Mouse (Mus musculus) kidney, embryonic 16.5 days (tissue): Measurements from ENCODE around the gene Zfp609. TPM values are rescaled to one million over a fixed set of nuclear protein-coding genes. Genes with fewer than 3 reads are reported as not detected.
A peak's percentile ranks its signal among the peaks of the same experiment; 100 is the strongest.

Experiments used
- ATAC-seq: fragments of 200-750 bp; cut with Nextera tagmentation; 2 replicates; pipeline ENCODE4 v1.8.0; 2017; ENCODE audit warnings: moderate TSS enrichment; ENCODE audit not compliant: low FRiP score, low TSS enrichment
- H3K27ac ChIP-seq: fragments of 300-500 bp; sonication (generic); 2 replicates; pipeline ENCODE4 v1.5.1; 2014; ENCODE audit warnings: low read length
- H3K27me3 ChIP-seq: fragments of 300-500 bp; sonication (generic); 2 replicates; pipeline ENCODE4 v1.6.1; 2014; ENCODE audit warnings: low read length, control low read depth, mixed read lengths; ENCODE audit not compliant: insufficient read depth
- H3K36me3 ChIP-seq: fragments of 300-500 bp; sonication (generic); 2 replicates; pipeline ENCODE4 v1.6.1; 2014; ENCODE audit warnings: low read length, control low read depth, mixed read lengths; ENCODE audit not compliant: insufficient read depth
- H3K4me1 ChIP-seq: fragments of 300-500 bp; sonication (generic); 2 replicates; pipeline ENCODE4 v1.6.1; 2014; ENCODE audit warnings: low read length, control low read depth, mixed read lengths; ENCODE audit not compliant: insufficient read depth
- H3K4me2 ChIP-seq: fragments of 300-500 bp; sonication (generic); replicated peaks from 2 replicates; pipeline ENCODE4 v1.6.1; 2014; ENCODE audit warnings: low read depth, low read length
- H3K4me3 ChIP-seq: fragments of 300-500 bp; sonication (generic); 2 replicates; pipeline ENCODE4 v1.5.1; 2014; ENCODE audit warnings: mild to moderate bottlenecking, low read length
- H3K9ac ChIP-seq: fragments of 300-500 bp; sonication (generic); replicated peaks from 2 replicates; pipeline ENCODE4 v1.6.1; 2014; ENCODE audit warnings: low read length
- H3K9me3 ChIP-seq: fragments of 300-500 bp; sonication (generic); 2 replicates; pipeline ENCODE4 v1.6.1; 2016; ENCODE audit warnings: low read length, control low read depth
- WGBS: fragments of 180-500 bp; shearing (Covaris S2); extraction: QIAGEN DNeasy Blood & Tissue Kit; methylation state at CpG from one replicate; pipeline ENCODE4 v1.1.7; 2014; 5-methylcytosine and 5-hydroxymethylcytosine counted together
- polyA plus RNA-seq: library from polyadenylated mRNA; unstranded; fragments of >200 nt; fragmentation: Nextera tagmentation; extraction: Ambion mirVana; gene quantifications from 2 replicates; pipeline ENCODE4 v1.2.1, GENCODE M21; 2015

Gene Zfp609
- polyA plus RNA-seq, 1 experiment from 2014 or later: 4.8 TPM

GRCm38 (mm10) chr9:65833230-65833629 is 5.9 kb upstream of the Zfp609 start:
- Histone ChIP-seq H3K4me2 (no peak overlapping the region), H3K27me3 (no peaks in the 10 kb centered on the region), H3K36me3 (peaks cover 4% of the 10 kb centered on the region), H3K27ac (no peak overlapping the region), H3K9me3 (no peaks in the 10 kb centered on the region), H3K4me1 (peaks cover 15% of the 10 kb centered on the region), H3K4me3 (no peak overlapping the region), H3K9ac (no peak overlapping the region)
- ATAC-seq: no peak
- 81% methylated on average over 2 of the region's 2 CpGs for WGBS

- H3K4me2 ChIP-seq: no peak overlapping the region
- H3K9me3 ChIP-seq: no peaks in the 10 kb centered on the region
- 0 out of 2 replicates have a peak overlapping the region, but pooled peaks have one; percentile 58 for H3K27ac ChIP-seq
- 70% methylated on average over 2 of the region's 2 CpGs for WGBS
- H3K27me3 ChIP-seq: no peaks in the 10 kb centered on the region
- no peak overlapping the region for H3K9ac ChIP-seq
- no peaks in the 10 kb centered on the region for H3K36me3 ChIP-seq
- no peak for ATAC-seq
- no peak overlapping the region for H3K4me3 ChIP-seq
- peaks cover 18% of the 10 kb centered on the region for H3K4me1 ChIP-seq
Observed at GRCm38 (mm10) chr9:65832041-65832440, 4.7 kb upstream of the Zfp609 start.

GRCm38 (mm10) chr9:65831164-65831563 is 3.8 kb upstream of the Zfp609 start:
- no peak for ATAC-seq
- no peaks in the 10 kb centered on the region for H3K9me3 ChIP-seq
- 0 out of 2 replicates have a peak overlapping the region, but pooled peaks have one; percentile 38 for H3K27ac ChIP-seq
- H3K36me3 ChIP-seq: no peaks in the 10 kb centered on the region
- H3K27me3 ChIP-seq: no peaks in the 10 kb centered on the region
- no peak overlapping the region for H3K4me3 ChIP-seq
- WGBS: 69% methylated on average over 4 of the region's 4 CpGs
- H3K9ac ChIP-seq: no peak overlapping the region
- peaks cover 22% of the 10 kb centered on the region for H3K4me1 ChIP-seq
- H3K4me2 ChIP-seq: no peak overlapping the region

DNA sequence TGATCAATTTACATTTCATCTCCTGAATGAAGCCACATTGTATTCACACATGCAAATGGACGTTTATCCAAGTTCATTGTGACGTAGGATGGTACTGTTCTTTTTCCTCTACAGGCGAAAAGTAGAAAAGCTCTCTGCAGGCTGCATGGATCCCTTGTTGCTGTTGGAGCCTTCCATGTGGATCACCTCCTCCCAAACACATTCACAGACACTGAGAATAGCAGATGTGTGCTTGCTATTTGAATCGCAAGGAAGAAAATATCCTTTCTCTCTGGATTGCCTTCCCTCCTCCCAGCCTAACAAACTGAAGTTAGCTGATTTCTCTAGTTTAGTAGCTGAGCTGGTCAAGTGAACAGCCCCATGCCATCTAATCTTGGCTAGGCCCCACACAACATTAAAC is 2.9 kb upstream of the Zfp609 start:
- no peak for ATAC-seq
- no peak overlapping the region for H3K4me3 ChIP-seq
- no peaks in the 10 kb centered on the region for H3K9me3 ChIP-seq
- H3K27me3 ChIP-seq: no peaks in the 10 kb centered on the region
- H3K4me1 ChIP-seq: peaks cover 29% of the 10 kb centered on the region
- no peaks in the 10 kb centered on the region for H3K36me3 ChIP-seq
- no peak overlapping the region for H3K9ac ChIP-seq
- WGBS: 85% methylated on average over 4 of the region's 4 CpGs
- no peak overlapping the region for H3K4me2 ChIP-seq
- no peak overlapping the region for H3K27ac ChIP-seq

DNA sequence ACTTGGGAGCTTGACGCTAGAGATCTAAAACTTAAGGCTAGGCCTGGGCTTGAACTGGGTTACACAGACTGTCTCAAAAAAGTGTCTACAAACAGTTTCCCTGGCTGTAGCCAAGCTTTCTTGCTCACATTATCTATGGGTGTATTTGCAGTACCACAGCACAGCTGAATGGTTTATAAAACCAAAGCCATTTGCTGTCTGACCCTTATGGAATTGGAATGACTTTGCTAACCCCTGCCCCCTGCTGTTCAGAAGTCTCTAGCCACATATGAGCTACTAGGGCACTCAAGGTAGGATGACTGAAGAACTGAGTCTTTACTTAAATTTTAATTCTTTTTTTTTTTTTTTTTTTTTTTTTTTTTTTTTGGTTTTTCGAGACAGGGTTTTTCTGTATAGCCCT is 2.0 kb upstream of the Zfp609 start:
- ATAC-seq: no peak

GRCm38 (mm10) chr9:65828511-65828910 is 1.1 kb upstream of the Zfp609 start:
- Histone ChIP-seq H3K36me3 (no peaks in the 10 kb centered on the region), H3K9ac (peak overlapping the region; percentile 39; the same call in 1 of the 2 replicates), H3K4me3 (peak overlapping the region; percentile 90), H3K27ac (no peak overlapping the region), H3K4me1 (peaks cover 42% of the 10 kb centered on the region), H3K27me3 (no peaks in the 10 kb centered on the region), H3K9me3 (no peaks in the 10 kb centered on the region), H3K4me2 (peak overlapping the region; percentile 82)
- ATAC-seq: no peak
- WGBS: 26% methylated on average over 3 of the region's 3 CpGs

More for the DNA sequence above, 2.0 kb upstream of the Zfp609 start:
- Histone ChIP-seq H3K27ac (no peak overlapping the region), H3K4me1 (peaks cover 34% of the 10 kb centered on the region), H3K4me2 (no peak overlapping the region), H3K27me3 (no peaks in the 10 kb centered on the region), H3K9ac (no peak overlapping the region), H3K4me3 (no peak overlapping the region), H3K9me3 (no peaks in the 10 kb centered on the region), H3K36me3 (no peaks in the 10 kb centered on the region)
- WGBS: 97% methylated on average over 1 of the region's 2 CpGs

- Histone ChIP-seq H3K4me3 (peak overlapping the region; percentile 90), H3K9me3 (no peaks in the 10 kb centered on the region), H3K4me2 (peak overlapping the region; percentile 82), H3K36me3 (no peaks in the 10 kb centered on the region), H3K27me3 (no peaks in the 10 kb centered on the region), H3K4me1 (peaks cover 42% of the 10 kb centered on the region), H3K27ac (peak overlapping the region; percentile 99), H3K9ac (peak overlapping the region; percentile 98)
- ATAC-seq: no peak
- under 1% methylated on average over 13 of the region's 13 CpGs for WGBS
Observed at GRCm38 (mm10) chr9:65828016-65828403, 646 bp upstream of the Zfp609 start.

DNA sequence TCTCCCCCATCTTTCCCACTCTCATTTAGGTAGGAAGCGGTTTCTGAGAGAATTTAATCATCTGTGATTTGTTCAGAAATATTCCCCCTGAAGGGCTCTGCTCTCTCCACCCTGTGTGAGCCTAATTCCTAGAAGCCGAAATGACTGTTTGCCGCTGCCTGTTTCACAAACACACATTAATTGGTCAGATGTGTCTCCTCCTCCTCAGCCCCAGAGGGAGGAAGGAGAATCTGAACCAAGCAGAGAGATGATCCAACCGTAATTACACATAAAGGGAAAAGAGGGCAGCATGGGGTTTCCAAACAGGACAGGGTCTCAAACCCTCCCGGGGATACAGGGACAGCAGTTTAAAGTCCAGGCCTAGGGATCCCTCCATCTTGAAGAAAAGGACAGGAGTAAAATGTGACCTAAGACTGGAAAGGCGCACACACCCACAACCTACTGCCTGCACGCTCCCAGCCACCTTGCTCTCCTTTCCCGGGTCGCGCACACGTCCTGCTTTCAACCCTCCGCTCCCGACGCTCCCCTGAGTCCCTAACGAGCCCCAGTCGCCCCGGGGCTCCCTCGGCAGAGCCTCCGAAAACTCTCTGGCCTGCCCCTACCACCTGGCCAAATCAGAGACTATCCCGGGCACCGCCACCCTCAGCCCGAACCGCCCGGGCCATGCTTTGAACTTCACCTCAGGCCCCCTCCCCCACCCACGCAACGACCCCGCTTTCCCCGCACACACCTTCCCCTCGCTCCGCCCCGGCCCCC is 598 bp downstream of the Zfp609 start:
- H3K4me2 ChIP-seq: peak overlapping the region; percentile 82
- H3K9ac ChIP-seq: peak overlapping the region; percentile 98
- no peaks in the 10 kb centered on the region for H3K9me3 ChIP-seq
- peak overlapping the region; percentile 99 for H3K27ac ChIP-seq
- H3K4me3 ChIP-seq: peak overlapping the region; percentile 90
- WGBS: 2% methylated on average over 27 of the region's 31 CpGs
- H3K27me3 ChIP-seq: no peaks in the 10 kb centered on the region
- no peaks in the 10 kb centered on the region for H3K36me3 ChIP-seq
- peak; percentile 60 for ATAC-seq
- peaks cover 42% of the 10 kb centered on the region for H3K4me1 ChIP-seq

DNA sequence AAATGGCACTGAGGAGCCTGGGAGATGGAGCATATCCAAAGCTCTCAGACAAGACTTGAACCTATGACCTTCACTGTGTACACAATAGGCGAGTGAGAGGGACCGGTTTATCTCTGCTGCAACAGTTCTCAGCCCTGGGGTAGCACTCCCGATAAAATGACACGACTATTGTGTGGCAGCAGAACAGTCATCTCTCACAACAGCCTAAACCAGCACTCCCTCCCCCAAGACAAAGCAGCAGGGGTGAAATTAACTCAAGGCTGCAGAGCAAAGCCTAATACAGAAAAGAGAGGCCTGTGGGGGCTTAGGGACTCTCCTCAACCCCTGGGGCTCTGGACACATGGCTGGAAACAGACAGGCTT is 1.2 kb downstream of the Zfp609 start:
- Histone ChIP-seq H3K9ac (peak overlapping the region; percentile 98), H3K4me2 (peak overlapping the region; percentile 82), H3K27me3 (no peaks in the 10 kb centered on the region), H3K4me3 (peak overlapping the region; percentile 90), H3K4me1 (peaks cover 44% of the 10 kb centered on the region), H3K9me3 (no peaks in the 10 kb centered on the region), H3K36me3 (no peaks in the 10 kb centered on the region), H3K27ac (peak overlapping the region; percentile 99)
- ATAC-seq: peak; percentile 14; the same call in 1 of the 2 replicates
- 1% methylated on average over 4 of the region's 4 CpGs for WGBS

GRCm38 (mm10) chr9:65823716-65824462 is 3.5 kb downstream of the Zfp609 start:
- H3K9ac ChIP-seq: no peak overlapping the region
- no peaks in the 10 kb centered on the region for H3K9me3 ChIP-seq
- peaks cover 41% of the 10 kb centered on the region for H3K4me1 ChIP-seq
- no peaks in the 10 kb centered on the region for H3K36me3 ChIP-seq
- H3K4me2 ChIP-seq: no peak overlapping the region
- H3K27ac ChIP-seq: no peak overlapping the region
- 75% methylated on average over 10 of the region's 10 CpGs for WGBS
- H3K4me3 ChIP-seq: no peak overlapping the region
- no peak for ATAC-seq
- H3K27me3 ChIP-seq: no peaks in the 10 kb centered on the region
